Comparison of ENCODE assay signal across 30 mouse cellular contexts in genomic region chr11:109875834-109876233, GRCm38 (mm10). TPM values are rescaled to one million over a fixed set of nuclear protein-coding genes. Genes with fewer than 3 reads are reported as not detected.
DNase-seq lines count a peak whose midpoint lies in the region; ATAC-seq and TF ChIP-seq lines count a peak whose summit lies in the region.
"Had no signal": no experiment of that assay in that cellular context is flagged by ENCODE, and none has a peak within 500 bp of the region (broad histone marks: within the 10 kb centered on the region; RNA-seq: fewer than 3 reads in every experiment).

No protein-coding gene starts in this region.

- H3K36me3 ChIP-seq in spleen, adult 2 months (ENCODE audit: control insufficient read depth, insufficient read depth, low read length): no peaks in the 10 kb centered on the region
- no peaks in the 10 kb centered on the region for H3K36me3 ChIP-seq in forebrain, embryonic 14.5 days (ENCODE audit: control insufficient read depth, insufficient read depth, low read length)
- H3K36me3 ChIP-seq: embryonic facial prominence, embryonic 15.5 days; G1E; heart, embryonic 13.5 days; hindbrain, embryonic 12.5 days; kidney, embryonic 15.5 days; limb, embryonic 15.5 days; midbrain, embryonic 15.5 days; neural tube, embryonic 13.5 days had no signal

- no peaks in the 10 kb centered on the region for H3K27me3 ChIP-seq in spleen, adult 2 months (ENCODE audit: control insufficient read depth, insufficient read depth, low read length)
- H3K27me3 ChIP-seq in forebrain, embryonic 14.5 days (replicated peaks; ENCODE audit: control insufficient read depth, insufficient read depth, low read length): no peaks in the 10 kb centered on the region
- H3K27me3 ChIP-seq: embryonic facial prominence, embryonic 15.5 days; heart, embryonic 13.5 days; hindbrain, embryonic 12.5 days; kidney, embryonic 15.5 days; limb, embryonic 15.5 days; midbrain, embryonic 15.5 days; neural tube, embryonic 13.5 days had no signal

- H3K4me3 ChIP-seq in gastrocnemius, adult 2 months: no peak overlapping the region
- no peak overlapping the region for H3K4me3 ChIP-seq in spleen, adult 2 months (ENCODE audit: extremely low read depth, insufficient read depth, insufficient read length)
- H3K4me3 ChIP-seq in forebrain, embryonic 14.5 days (ENCODE audit: low read depth, low read length): no peak overlapping the region
- H3K4me3 ChIP-seq: embryonic facial prominence, embryonic 15.5 days; heart, embryonic 13.5 days; hindbrain, embryonic 12.5 days; kidney, embryonic 15.5 days; limb, embryonic 15.5 days; midbrain, embryonic 15.5 days; myocyte; neural tube, embryonic 13.5 days had no signal

- no peak overlapping the region for H3K9ac ChIP-seq in forebrain, embryonic 14.5 days (ENCODE audit: low read length)
- H3K9ac ChIP-seq: embryonic facial prominence, embryonic 15.5 days; forebrain, postnatal 0 days; heart, embryonic 13.5 days; hindbrain, embryonic 12.5 days; kidney, embryonic 15.5 days; limb, embryonic 15.5 days; liver, embryonic 14.5 days; lung, embryonic 14.5 days; midbrain, embryonic 15.5 days; neural tube, embryonic 13.5 days had no signal

- no peak overlapping the region for H3K4me2 ChIP-seq in forebrain, embryonic 14.5 days (ENCODE audit: low read length)
- H3K4me2 ChIP-seq: embryonic facial prominence, embryonic 15.5 days; heart, embryonic 13.5 days; hindbrain, embryonic 12.5 days; kidney, embryonic 15.5 days; limb, embryonic 15.5 days; lung, embryonic 14.5 days; midbrain, embryonic 15.5 days; neural tube, embryonic 13.5 days had no signal

- peak overlapping the region; percentile 89 for H3K27ac ChIP-seq in gastrocnemius, adult 2 months
- H3K27ac ChIP-seq in spleen, adult 2 months (ENCODE audit: insufficient read depth, low read length): peak overlapping the region; percentile 54
- H3K27ac ChIP-seq in forebrain, embryonic 14.5 days (ENCODE audit: low read depth, low read length): no peak overlapping the region
- H3K27ac ChIP-seq: heart, embryonic 13.5 days; hindbrain, embryonic 12.5 days; kidney, embryonic 15.5 days; limb, embryonic 15.5 days; liver, embryonic 14.5 days; midbrain, embryonic 15.5 days; neural tube, embryonic 13.5 days had no signal

- H3K4me1 ChIP-seq in spleen, adult 2 months (ENCODE audit: control insufficient read depth, insufficient read depth, insufficient read length): peaks cover 4% of the 10 kb centered on the region; the same call in 1 of the 2 replicates
- no peaks in the 10 kb centered on the region for H3K4me1 ChIP-seq in forebrain, embryonic 14.5 days (ENCODE audit: control insufficient read depth, insufficient read depth, low read length)
- H3K4me1 ChIP-seq: heart, embryonic 13.5 days; hindbrain, embryonic 12.5 days; midbrain, embryonic 15.5 days had no signal

- WGBS in spleen, adult 2 months: 7% methylated on average over 3 of the region's 3 CpGs
- 72% methylated on average over 3 of the region's 3 CpGs for WGBS in forebrain, embryonic 14.5 days

- no peaks in the 10 kb centered on the region for H3K9me3 ChIP-seq in forebrain, embryonic 14.5 days (replicated peaks; ENCODE audit: control insufficient read depth, low read length)
- H3K9me3 ChIP-seq: embryonic facial prominence, embryonic 15.5 days; heart, embryonic 13.5 days; hindbrain, embryonic 12.5 days; kidney, embryonic 15.5 days; limb, embryonic 15.5 days; midbrain, embryonic 15.5 days; neural tube, embryonic 13.5 days had no signal

- ATAC-seq in common myeloid progenitor, adult 5-6 weeks (replicated peaks; ENCODE audit: low read depth, poor library complexity, severe bottlenecking): peak; percentile 67
- peak; percentile 89 for ATAC-seq in neutrophil, adult 5-6 weeks (ENCODE audit: extremely low read depth, insufficient number of reproducible peaks, low FRiP score, poor library complexity, severe bottlenecking)
- ATAC-seq in forebrain, embryonic 14.5 days: no peak
- ATAC-seq: forebrain, postnatal 0 days; midbrain, embryonic 15.5 days had no signal

- intact Hi-C loops in gastrocnemius, adult 2 months (cut with DNase I): no loop called here

- no peak for DNase-seq in gastrocnemius, adult 2 months
- DNase-seq in gastrocnemius, postnatal 10 days: no peak
- DNase-seq in spleen, adult 2 months (ENCODE audit: low read depth in 1 of 2, low spot score in 2 of 2): peak in 1 of 2 experiments; percentile 73
- no peak for DNase-seq in spleen, postnatal 14 days (ENCODE audit: low spot score in 2 of 2)
- DNase-seq in forebrain, embryonic 14.5 days (ENCODE audit: low spot score): no peak
- DNase-seq in kidney, postnatal 10 days: no peak
- DNase-seq: adrenal gland, postnatal 10 days; cerebellum, adult 8-10 months; forebrain, postnatal 0 days; gastrocnemius, postnatal 36 days; kidney, adult 11 months; kidney, postnatal 4 days; layer of hippocampus, adult 9-11 months; left cerebral cortex, postnatal 4 days; lung, embryonic 14.5 days; thymus, postnatal 14 days had no signal

- no peak for TF ChIP-seq CTCF in gastrocnemius, adult 2 months (IDR thresholded peaks at IDR 0.05)
- TF ChIP-seq CTCF in spleen, adult 2 months (IDR thresholded peaks at IDR 0.05; ENCODE audit: extremely low read depth, insufficient read depth, insufficient read length, insufficient replicate concordance): no peak

- no peak for TF ChIP-seq POLR2A in spleen, adult 2 months (IDR thresholded peaks at IDR 0.05; ENCODE audit: low read depth, low read length)

RNA-seq across cellular contexts. Expression of gene 1700012B07Rik, which starts 48.0 kb away (rescaled TPM):
- not detected for total RNA-seq in gastrocnemius, adult 2 months (2021)
- total RNA-seq in gastrocnemius, postnatal 10 days (2021): not detected
- not detected in 2 replicates for polyA plus RNA-seq in spleen, adult 2 months (2012; rRNA removed)
- not detected in 2 replicates for total RNA-seq in common myeloid progenitor, adult 5-6 weeks (2017)
- total RNA-seq in neutrophil, adult 5-6 weeks (2017): 1.6 TPM in 1 of 2 replicates, not detected in the other
- polyA plus RNA-seq in forebrain, embryonic 14.5 days (2014; fragmentation: Nextera tagmentation; extraction: Ambion mirVana): not detected in 2 replicates
- total RNA-seq: adrenal gland, postnatal 10 days; forebrain, postnatal 0 days; gastrocnemius, postnatal 36 days; left cerebral cortex, adult 18-20 months; left cerebral cortex, postnatal 4 days had no signal
- polyA plus RNA-seq: embryonic facial prominence, embryonic 15.5 days; forebrain, postnatal 0 days; G1E; heart, embryonic 13.5 days; hindbrain, embryonic 12.5 days; kidney, embryonic 15.5 days; limb, embryonic 15.5 days; lung, embryonic 14.5 days; midbrain, embryonic 15.5 days; neural tube, embryonic 13.5 days; stomach, embryonic 14.5 days had no signal
